Mouse (Mus musculus) embryonic facial prominence, embryonic 10.5 days (tissue): ENCODE data around the gene Gm13723. TPM values are rescaled to one million over a fixed set of nuclear protein-coding genes. Genes with fewer than 3 reads are reported as not detected.

Experiments
- DNase-seq: peaks from one replicate; pipeline ENCODE4 v3.0.0-alpha.2; 2017; ENCODE audit warnings: low spot score
- H3K27ac ChIP-seq: fragments of 300-500 bp; sonication (generic); replicated peaks from 2 replicates; pipeline ENCODE4 v1.5.1; 2016; ENCODE audit warnings: mild to moderate bottlenecking
- H3K27me3 ChIP-seq: fragments of 300-500 bp; sonication (generic); replicated peaks from 2 replicates; pipeline ENCODE4 v1.6.1; 2016; ENCODE audit warnings: low read depth, mild to moderate bottlenecking; ENCODE audit not compliant: poor library complexity, severe bottlenecking
- H3K36me3 ChIP-seq: fragments of 300-500 bp; sonication (generic); replicated peaks from 2 replicates; pipeline ENCODE4 v1.6.1; 2016; ENCODE audit warnings: mild to moderate bottlenecking, moderate library complexity
- H3K4me1 ChIP-seq: fragments of 300-500 bp; sonication (generic); 2 replicates; pipeline ENCODE4 v1.6.1; 2016
- H3K4me3 ChIP-seq: fragments of 300-500 bp; sonication (generic); 2 replicates; pipeline ENCODE4 v1.5.1; 2016; ENCODE audit warnings: mild to moderate bottlenecking, moderate library complexity
- H3K9me3 ChIP-seq: fragments of 300-500 bp; sonication (generic); 2 replicates; pipeline ENCODE4 v1.6.1; 2016; ENCODE audit warnings: mild to moderate bottlenecking
- WGBS: fragments of 180-500 bp; shearing (Covaris S2); methylation state at CpG from one replicate; pipeline ENCODE4 v1.1.7; 2016; 5-methylcytosine and 5-hydroxymethylcytosine counted together
- polyA plus RNA-seq: library from polyadenylated mRNA; unstranded; fragments of >200 nt; fragmentation: Nextera tagmentation; extraction: Ambion mirVana; gene quantifications from 2 replicates; pipeline ENCODE4 v1.2.1, GENCODE M21; 2016

Gm13723 gene
- not detected in 2 replicates for polyA plus RNA-seq

- no peak for DNase-seq
- Histone ChIP-seq H3K36me3 (no peaks in the 10 kb centered on the region), H3K4me3 (no peak within 1 kb of the TSS), H3K27me3 (no peaks in the 10 kb centered on the region), H3K4me1 (no peaks in the 10 kb centered on the region), H3K9me3 (no peaks in the 10 kb centered on the region), H3K27ac (no peak within 1 kb of the TSS)
- WGBS, result 80% methylated on average over 1 of the region's 1 CpGs
Observed at GRCm38 (mm10) chr2:86874702-86875101, at the start of gene Gm13723. TSS of gene Gm13723 (minus strand) at chr2:86874802.

- Histone ChIP-seq H3K27me3 (no peaks in the 10 kb centered on the region), H3K4me1 (no peaks in the 10 kb centered on the region), H3K9me3 (no peaks in the 10 kb centered on the region), H3K4me3 (no peak overlapping the region), H3K36me3 (no peaks in the 10 kb centered on the region), H3K27ac (no peak overlapping the region)
- WGBS, result 86% methylated on average over 2 of the region's 2 CpGs
- DNase-seq, result no peak
Observed at GRCm38 (mm10) chr2:86905647-86906046, 31.0 kb upstream of the Gm13723 start.

GRCm38 (mm10) chr2:86892116-86892515, 17.5 kb upstream of the Gm13723 start, which contains the start of gene Olfr1097:
TSS of gene Olfr1097 (minus strand) at chr2:86892216.
- H3K27ac ChIP-seq, result no peak within 1 kb of the TSS
- H3K4me1 ChIP-seq, result no peaks in the 10 kb centered on the region
- no peak for DNase-seq
- no peaks in the 10 kb centered on the region for H3K27me3 ChIP-seq
- WGBS, result 91% methylated on average over 1 of the region's 1 CpGs
- H3K9me3 ChIP-seq, result no peaks in the 10 kb centered on the region
- H3K36me3 ChIP-seq, result no peaks in the 10 kb centered on the region
- no peak within 1 kb of the TSS for H3K4me3 ChIP-seq

- no peaks in the 10 kb centered on the region for H3K4me1 ChIP-seq
- H3K4me3 ChIP-seq, result no peak within 1 kb of the TSS
- no peaks in the 10 kb centered on the region for H3K36me3 ChIP-seq
- no peak for DNase-seq
- H3K27ac ChIP-seq, result no peak within 1 kb of the TSS
- no peaks in the 10 kb centered on the region for H3K27me3 ChIP-seq
- no peaks in the 10 kb centered on the region for H3K9me3 ChIP-seq
- WGBS, result 91% methylated on average over 3 of the region's 3 CpGs
Observed at GRCm38 (mm10) chr2:86851596-86851995, 23.0 kb downstream of the Gm13723 start, which contains the start of gene Olfr1095. TSS of gene Olfr1095 (minus strand) at chr2:86851696.

- Histone ChIP-seq H3K27ac (no peak within 1 kb of the TSS), H3K27me3 (no peaks in the 10 kb centered on the region), H3K4me1 (no peaks in the 10 kb centered on the region), H3K36me3 (no peaks in the 10 kb centered on the region), H3K9me3 (no peaks in the 10 kb centered on the region), H3K4me3 (no peak within 1 kb of the TSS)
- no peak for DNase-seq
Observed at GRCm38 (mm10) chr2:86824363-86824762, 50.2 kb downstream of the Gm13723 start, which contains the start of gene Olfr1094. TSS of gene Olfr1094 (plus strand) at chr2:86824663.

Other genes with a start within 250 kb of the Gm13723 start
- gene Olfr1084, start 235.1 kb downstream of the Gm13723 start, polyA plus RNA-seq, result not detected in 2 replicates
- gene Olfr1085, start 212.8 kb downstream of the Gm13723 start, polyA plus RNA-seq, result not detected in 2 replicates
- not detected in 2 replicates for gene Olfr1086, start 194.7 kb downstream of the Gm13723 start, polyA plus RNA-seq
- not detected in 2 replicates for gene Olfr1087, start 176.4 kb downstream of the Gm13723 start, polyA plus RNA-seq
- gene Olfr1089, start 141.1 kb downstream of the Gm13723 start, polyA plus RNA-seq, result not detected in 2 replicates
- gene Olfr1090, start 115.8 kb downstream of the Gm13723 start, polyA plus RNA-seq, result not detected in 2 replicates
- gene Olfr1093, start 92.3 kb downstream of the Gm13723 start, polyA plus RNA-seq, result not detected in 2 replicates
- gene Olfr141, start 64.8 kb downstream of the Gm13723 start, polyA plus RNA-seq, result not detected in 2 replicates
- gene Olfr1094, start 50.1 kb downstream of the Gm13723 start, polyA plus RNA-seq, result not detected in 2 replicates
- gene Olfr1095, start 23.1 kb downstream of the Gm13723 start, polyA plus RNA-seq, result not detected in 2 replicates
- gene Olfr1097, start 17.4 kb upstream of the Gm13723 start, polyA plus RNA-seq, result not detected in 2 replicates
- not detected in 2 replicates for gene Olfr1098, start 49.7 kb upstream of the Gm13723 start, polyA plus RNA-seq
- not detected in 2 replicates for gene Olfr1099, start 85.9 kb upstream of the Gm13723 start, polyA plus RNA-seq
- gene Olfr1100, start 105.2 kb upstream of the Gm13723 start, polyA plus RNA-seq, result not detected in 2 replicates
- not detected in 2 replicates for gene Olfr1101, start 116.4 kb upstream of the Gm13723 start, polyA plus RNA-seq
- gene Olfr1102, start 123.6 kb upstream of the Gm13723 start, polyA plus RNA-seq, result not detected in 2 replicates
- not detected in 2 replicates for gene Olfr1104, start 152.3 kb upstream of the Gm13723 start, polyA plus RNA-seq
- not detected in 2 replicates for gene Olfr1105, start 161.7 kb upstream of the Gm13723 start, polyA plus RNA-seq
- not detected in 2 replicates for gene Olfr1106, start 177.5 kb upstream of the Gm13723 start, polyA plus RNA-seq
- gene Olfr1107, start 201.0 kb upstream of the Gm13723 start, polyA plus RNA-seq, result not detected in 2 replicates
- not detected in 2 replicates for gene Olfr1109, start 221.2 kb upstream of the Gm13723 start, polyA plus RNA-seq
- not detected in 2 replicates for gene Olfr259, start 239.8 kb upstream of the Gm13723 start, polyA plus RNA-seq